Mouse (Mus musculus): ENCODE data around the gene Ugt1a6b.

Ugt1a6b gene

GRCm38 (mm10) chr1:88230981-88231802, 128.1 kb downstream of the Ugt1a6b start:
- in situ Hi-C loops (cut with MboI; ENCODE audit: low pct_unique_long_range_greater_than_20kb in 1 of 2, low sequenced_read_pairs in 2 of 2, unreplicated experiment in 1 of 2) = no loop called here

- in situ Hi-C loops (cut with MboI; ENCODE audit: low pct_unique_long_range_greater_than_20kb in 1 of 2, low sequenced_read_pairs in 2 of 2, unreplicated experiment in 1 of 2) = no loop called here
Observed at GRCm38 (mm10) chr1:88231803-88232499, 128.9 kb downstream of the Ugt1a6b start.

GRCm38 (mm10) chr1:88232664-88233380, 129.8 kb downstream of the Ugt1a6b start:
- in situ Hi-C loops (cut with MboI; ENCODE audit: low pct_unique_long_range_greater_than_20kb in 1 of 2, low sequenced_read_pairs in 2 of 2, unreplicated experiment in 1 of 2) = no loop called here

GRCm38 (mm10) chr1:88233421-88234247, 130.6 kb downstream of the Ugt1a6b start:
- in situ Hi-C loops (cut with MboI; ENCODE audit: low pct_unique_long_range_greater_than_20kb in 1 of 2, low sequenced_read_pairs in 2 of 2, unreplicated experiment in 1 of 2) = no loop called here

GRCm38 (mm10) chr1:88234248-88234610, 131.2 kb downstream of the Ugt1a6b start:
- in situ Hi-C loops (cut with MboI; ENCODE audit: low pct_unique_long_range_greater_than_20kb in 1 of 2, low sequenced_read_pairs in 2 of 2, unreplicated experiment in 1 of 2) = no loop called here

GRCm38 (mm10) chr1:88234646-88235045, 131.6 kb downstream of the Ugt1a6b start:
- in situ Hi-C loops (cut with MboI; ENCODE audit: low pct_unique_long_range_greater_than_20kb in 1 of 2, low sequenced_read_pairs in 2 of 2, unreplicated experiment in 1 of 2) = no loop called here

- in situ Hi-C loops (cut with MboI; ENCODE audit: low pct_unique_long_range_greater_than_20kb in 1 of 2, low sequenced_read_pairs in 2 of 2, unreplicated experiment in 1 of 2) = no loop called here
Observed at GRCm38 (mm10) chr1:88235046-88235893, 132.2 kb downstream of the Ugt1a6b start.

GRCm38 (mm10) chr1:88235894-88236415, 132.9 kb downstream of the Ugt1a6b start:
- in situ Hi-C loops (cut with MboI; ENCODE audit: low pct_unique_long_range_greater_than_20kb in 1 of 2, low sequenced_read_pairs in 2 of 2, unreplicated experiment in 1 of 2) = no loop called here

GRCm38 (mm10) chr1:88237311-88237710, 134.3 kb downstream of the Ugt1a6b start:
- in situ Hi-C loops (cut with MboI; ENCODE audit: low pct_unique_long_range_greater_than_20kb in 1 of 2, low sequenced_read_pairs in 2 of 2, unreplicated experiment in 1 of 2) = no loop called here

- in situ Hi-C loops (cut with MboI; ENCODE audit: low pct_unique_long_range_greater_than_20kb in 1 of 2, low sequenced_read_pairs in 2 of 2, unreplicated experiment in 1 of 2) = no loop called here
Observed at GRCm38 (mm10) chr1:88238771-88239170, 135.7 kb downstream of the Ugt1a6b start.

GRCm38 (mm10) chr1:88240072-88240471, 137.0 kb downstream of the Ugt1a6b start:
- in situ Hi-C loops (cut with MboI; ENCODE audit: low pct_unique_long_range_greater_than_20kb in 1 of 2, low sequenced_read_pairs in 2 of 2, unreplicated experiment in 1 of 2) = no loop called here

GRCm38 (mm10) chr1:88240579-88240978, 137.5 kb downstream of the Ugt1a6b start:
- in situ Hi-C loops (cut with MboI; ENCODE audit: low pct_unique_long_range_greater_than_20kb in 1 of 2, low sequenced_read_pairs in 2 of 2, unreplicated experiment in 1 of 2) = no loop called here

- in situ Hi-C loops (cut with MboI; ENCODE audit: low pct_unique_long_range_greater_than_20kb in 1 of 2, low sequenced_read_pairs in 2 of 2, unreplicated experiment in 1 of 2) = no loop called here
Observed at GRCm38 (mm10) chr1:88243861-88244260, 140.8 kb downstream of the Ugt1a6b start.

- in situ Hi-C loops (cut with MboI; ENCODE audit: low pct_unique_long_range_greater_than_20kb in 1 of 2, low sequenced_read_pairs in 2 of 2, unreplicated experiment in 1 of 2) = no loop called here
Observed at GRCm38 (mm10) chr1:88245881-88246280, 142.8 kb downstream of the Ugt1a6b start.

- in situ Hi-C loops (cut with MboI; ENCODE audit: low pct_unique_long_range_greater_than_20kb in 1 of 2, low sequenced_read_pairs in 2 of 2, unreplicated experiment in 1 of 2) = no loop called here
Observed at GRCm38 (mm10) chr1:88246386-88246785, 143.3 kb downstream of the Ugt1a6b start.

- in situ Hi-C loops (cut with MboI; ENCODE audit: low pct_unique_long_range_greater_than_20kb in 1 of 2, low sequenced_read_pairs in 2 of 2, unreplicated experiment in 1 of 2) = no loop called here
Observed at GRCm38 (mm10) chr1:88247660-88248059, 144.6 kb downstream of the Ugt1a6b start.

GRCm38 (mm10) chr1:88248658-88249057, 145.6 kb downstream of the Ugt1a6b start:
- in situ Hi-C loops (cut with MboI; ENCODE audit: low pct_unique_long_range_greater_than_20kb in 1 of 2, low sequenced_read_pairs in 2 of 2, unreplicated experiment in 1 of 2) = no loop called here

All from mouse embryonic stem cell (cell line).